Mouse (Mus musculus) induced T-regulatory cell, adult 2 months (primary cell): ENCODE results near the gene Sycp2.

Experiments used
- DNase-seq: peaks from one replicate; pipeline ENCODE4 v3.0.0-alpha.2; 2012; ENCODE audit warnings: low read depth

Sycp2 gene

GRCm38 (mm10) chr2:178407053-178407815 lies at the start of gene Sycp2:
Gene Sycp2, minus strand, starts transcription at chr2:178407685.
- no peak for DNase-seq

- DNase-seq: no peak
These were observed 47.4 kb upstream of the Sycp2 start for GRCm38 (mm10) chr2:178454664-178455516.

- no peak for DNase-seq
These were observed 43.5 kb upstream of the Sycp2 start for GRCm38 (mm10) chr2:178450961-178451360.

- DNase-seq: no peak
These were observed 42.8 kb upstream of the Sycp2 start for GRCm38 (mm10) chr2:178450236-178450635.

- no peak for DNase-seq
These were observed 41.9 kb upstream of the Sycp2 start for GRCm38 (mm10) chr2:178449386-178449785.

- no peak for DNase-seq
These were observed 29.8 kb upstream of the Sycp2 start for GRCm38 (mm10) chr2:178437311-178437710.

GRCm38 (mm10) chr2:178433903-178434302 lies 26.4 kb upstream of the Sycp2 start:
- DNase-seq: no peak

GRCm38 (mm10) chr2:178433495-178433894 lies 26.0 kb upstream of the Sycp2 start:
- DNase-seq: no peak

GRCm38 (mm10) chr2:178430231-178430630 lies 22.7 kb upstream of the Sycp2 start, which contains the start of gene Cdh26:
Gene Cdh26, plus strand, starts transcription at chr2:178430531.
- DNase-seq: no peak

GRCm38 (mm10) chr2:178429426-178429825 lies 21.9 kb upstream of the Sycp2 start:
- DNase-seq: no peak

- DNase-seq: no peak
These were observed 21.2 kb upstream of the Sycp2 start for GRCm38 (mm10) chr2:178428676-178429075.

GRCm38 (mm10) chr2:178428183-178428582 lies 20.7 kb upstream of the Sycp2 start:
- DNase-seq: no peak

- no peak for DNase-seq
These were observed 19.7 kb upstream of the Sycp2 start for GRCm38 (mm10) chr2:178427181-178427580.

GRCm38 (mm10) chr2:178426229-178426628 lies 18.7 kb upstream of the Sycp2 start:
- no peak for DNase-seq

- DNase-seq: no peak
These were observed 15.7 kb upstream of the Sycp2 start for GRCm38 (mm10) chr2:178423223-178423622.

- no peak for DNase-seq
These were observed 14.7 kb upstream of the Sycp2 start for GRCm38 (mm10) chr2:178422186-178422585.

GRCm38 (mm10) chr2:178421603-178422002 lies 14.1 kb upstream of the Sycp2 start:
- no peak for DNase-seq

GRCm38 (mm10) chr2:178420576-178420975 lies 13.1 kb upstream of the Sycp2 start:
- DNase-seq: no peak

GRCm38 (mm10) chr2:178416970-178417369 lies 9.5 kb upstream of the Sycp2 start:
- no peak for DNase-seq

- DNase-seq: no peak
These were observed 8.9 kb upstream of the Sycp2 start for GRCm38 (mm10) chr2:178416427-178416826.

- DNase-seq: no peak
These were observed 7.6 kb upstream of the Sycp2 start for GRCm38 (mm10) chr2:178415150-178415448.

- no peak for DNase-seq
These were observed 7.0 kb upstream of the Sycp2 start, which contains the start of the genes Ppp1r3d and Fam217b for GRCm38 (mm10) chr2:178414261-178415149. Gene Ppp1r3d, minus strand, starts transcription at chr2:178414472. Gene Fam217b, plus strand, starts transcription at chr2:178414524.
